Mouse (Mus musculus) bone marrow macrophage, adult 2 months (primary cell): Measurements from ENCODE around the gene Atp6v1g1.

Experiments
- CTCF ChIP-seq: IDR thresholded peaks from 2 replicates; pipeline ENCODE4 v1.5.1; 2012; ENCODE audit warnings: low read depth, mild to moderate bottlenecking, low read length, moderate library complexity
- POLR2A ChIP-seq: IDR thresholded peaks from 2 replicates; pipeline ENCODE4 v1.6.1; 2012; ENCODE audit warnings: mild to moderate bottlenecking, low read depth, low read length, borderline replicate concordance

DNA sequence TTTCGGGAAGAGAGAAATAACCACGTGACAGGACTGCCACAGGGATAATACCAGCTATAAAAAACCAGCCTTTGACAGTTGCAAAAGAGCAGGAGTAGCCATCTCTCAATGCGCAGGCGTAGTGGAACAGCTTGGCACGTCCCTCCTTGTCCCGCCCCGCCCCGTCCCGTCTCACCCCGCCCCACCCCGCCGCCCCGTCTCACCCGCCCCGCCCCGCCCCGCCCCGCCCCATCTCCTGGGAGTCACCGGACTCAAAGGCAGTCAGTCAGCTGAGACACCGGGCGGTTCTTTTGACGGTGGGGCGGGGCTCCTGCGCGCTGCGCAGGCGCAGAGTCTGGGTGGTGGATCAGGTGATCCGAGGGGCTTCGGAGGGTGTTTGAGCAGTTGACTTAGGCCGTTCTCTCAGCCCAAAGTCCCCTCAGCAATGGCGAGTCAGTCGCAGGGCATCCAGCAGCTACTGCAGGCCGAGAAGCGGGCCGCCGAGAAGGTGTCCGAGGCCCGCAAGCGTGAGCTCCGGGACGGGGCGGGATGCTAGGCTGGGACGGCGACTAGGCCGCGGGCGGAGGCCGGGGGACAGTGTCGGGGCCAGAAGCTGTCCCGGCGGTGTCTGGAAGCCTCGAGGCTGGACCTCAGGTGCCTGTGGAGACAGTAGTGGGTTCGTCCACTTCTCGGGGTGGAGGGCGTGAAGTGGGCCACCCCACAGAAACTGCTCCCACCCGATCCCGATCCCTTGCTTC, at the start of gene Atp6v1g1:
- TF ChIP-seq CTCF (no peak), POLR2A (no peak)
